Mouse (Mus musculus): ENCODE measurements around the gene Cpne2.

DNA sequence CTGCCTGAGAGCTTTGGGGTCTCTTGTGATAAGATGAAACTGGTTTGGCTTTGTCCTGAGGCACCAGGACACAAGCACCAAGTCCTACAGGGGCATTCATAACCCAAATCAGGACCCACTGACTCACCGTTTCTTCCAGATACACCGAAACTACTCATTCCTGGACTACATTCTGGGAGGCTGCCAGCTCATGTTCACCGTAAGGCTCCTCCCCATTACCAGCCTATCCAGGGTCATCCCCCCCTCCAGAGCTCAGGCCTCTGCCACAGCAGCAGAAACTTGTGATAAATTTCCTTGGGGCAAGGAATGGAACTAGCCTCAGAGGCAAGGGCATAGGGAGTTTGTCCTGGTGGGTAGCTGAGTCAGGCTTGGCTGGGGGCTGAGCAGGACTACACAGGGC, 24.5 kb downstream of the Cpne2 start:
- no peak for TF ChIP-seq POLR2A (IDR thresholded peaks at IDR 0.05; ENCODE audit: extremely low read depth, insufficient read depth, low read length)
- TF ChIP-seq CTCF (IDR thresholded peaks at IDR 0.05; ENCODE audit: extremely low read depth, insufficient read depth, low read length) = no peak
